Mouse (Mus musculus) E14TG2a.4 (cell line): ENCODE measurements at regions not wholly inside any gene's neighbourhood (a gene's known extent, or its start where the extent isn't known, plus 50 kb on each side); places are given as distances from the start of the nearest gene placed in this dataset.

Experiments
- CTCF ChIP-seq: conservative IDR thresholded peaks from 2 replicates; pipeline ENCODE4 v1.5.1; 2014; ENCODE audit warnings: low read length
- POU5F1 ChIP-seq: IDR thresholded peaks from 2 replicates; pipeline ENCODE4 v1.6.1; 2014; ENCODE audit warnings: low read length, borderline replicate concordance

DNA sequence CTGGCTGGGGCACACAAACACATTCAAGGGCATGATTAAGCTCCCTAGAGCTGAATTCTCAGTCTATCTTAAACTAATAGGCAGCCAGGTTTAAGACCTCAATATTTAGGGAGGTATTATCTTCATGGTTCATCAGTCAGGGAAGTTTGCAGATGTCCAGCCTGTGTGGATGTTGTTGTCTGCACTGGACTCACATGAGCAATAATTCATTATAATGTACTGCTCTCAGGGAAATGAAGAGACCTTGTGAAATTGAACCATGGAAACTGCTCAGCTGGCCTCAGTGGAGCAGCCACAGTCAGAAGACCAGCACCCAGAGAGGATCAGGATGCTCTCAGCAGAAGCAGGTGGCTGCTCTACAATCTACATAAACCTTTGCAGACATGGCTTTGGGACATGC is 415.3 kb upstream of the Sox11 start:
- TF ChIP-seq CTCF: no peak
- no peak for TF ChIP-seq POU5F1
